Comparison of ENCODE assay signal across 25 mouse cellular contexts in genomic region chr12:73957676-73958075, GRCm38 (mm10). TPM values are rescaled to one million over a fixed set of nuclear protein-coding genes. Genes with fewer than 3 reads are reported as not detected.
A peak's percentile ranks its signal among the peaks of the same experiment; 100 is the strongest.
DNase-seq lines count a peak whose midpoint lies in the region; ATAC-seq and TF ChIP-seq lines count a peak whose summit lies in the region.
"Had no signal": no experiment of that assay in that cellular context is flagged by ENCODE, and none has a peak within 500 bp of the region (broad histone marks: within the 10 kb centered on the region; RNA-seq: fewer than 3 reads in every experiment).

No protein-coding gene starts in this region.

- ATAC-seq in forebrain, postnatal 0 days: peak; percentile 45; the same call in 1 of the 2 replicates
- no peak for ATAC-seq in forebrain, embryonic 14.5 days
- ATAC-seq: CD4-positive, CD25-positive, alpha-beta regulatory T cell, adult 4 months had no signal

- 60% methylated on average over 3 of the region's 3 CpGs for WGBS in forebrain, postnatal 0 days
- 80% methylated on average over 3 of the region's 3 CpGs for WGBS in forebrain, embryonic 14.5 days

- H3K4me2 ChIP-seq in forebrain, postnatal 0 days (ENCODE audit: low read depth): no peak overlapping the region
- H3K4me2 ChIP-seq in forebrain, embryonic 14.5 days (ENCODE audit: low read length): no peak overlapping the region
- H3K4me2 ChIP-seq: embryonic facial prominence, embryonic 13.5 days; forebrain, embryonic 12.5 days; heart, embryonic 13.5 days; hindbrain, embryonic 15.5 days had no signal

- H3K4me3 ChIP-seq in forebrain, postnatal 0 days (ENCODE audit: low read depth, low read length): no peak overlapping the region
- no peak overlapping the region for H3K4me3 ChIP-seq in forebrain, embryonic 14.5 days (ENCODE audit: low read depth, low read length)
- H3K4me3 ChIP-seq: embryonic facial prominence, embryonic 13.5 days; forebrain, embryonic 12.5 days; heart, embryonic 13.5 days; hindbrain, embryonic 15.5 days had no signal

- no peaks in the 10 kb centered on the region for H3K9me3 ChIP-seq in forebrain, postnatal 0 days (ENCODE audit: low read length)
- H3K9me3 ChIP-seq in forebrain, embryonic 14.5 days (replicated peaks; ENCODE audit: control insufficient read depth, low read length): no peaks in the 10 kb centered on the region
- H3K9me3 ChIP-seq: embryonic facial prominence, embryonic 13.5 days; forebrain, embryonic 12.5 days; G1E; heart, embryonic 13.5 days; hindbrain, embryonic 15.5 days had no signal

- no peaks in the 10 kb centered on the region for H3K4me1 ChIP-seq in forebrain, postnatal 0 days (ENCODE audit: insufficient read depth)
- no peaks in the 10 kb centered on the region for H3K4me1 ChIP-seq in forebrain, embryonic 14.5 days (ENCODE audit: control insufficient read depth, insufficient read depth, low read length)

- no peak overlapping the region for H3K27ac ChIP-seq in forebrain, postnatal 0 days (ENCODE audit: low read depth, low read length)
- no peak overlapping the region for H3K27ac ChIP-seq in forebrain, embryonic 14.5 days (ENCODE audit: low read depth, low read length)
- H3K27ac ChIP-seq: embryonic facial prominence, embryonic 13.5 days; forebrain, embryonic 12.5 days; heart, embryonic 13.5 days; hindbrain, embryonic 15.5 days had no signal

- H3K27me3 ChIP-seq in forebrain, postnatal 0 days (ENCODE audit: insufficient read depth, low read length): no peaks in the 10 kb centered on the region
- H3K27me3 ChIP-seq in forebrain, embryonic 14.5 days (replicated peaks; ENCODE audit: control insufficient read depth, insufficient read depth, low read length): no peaks in the 10 kb centered on the region
- H3K27me3 ChIP-seq: embryonic facial prominence, embryonic 13.5 days; heart, embryonic 13.5 days; hindbrain, embryonic 15.5 days had no signal

- H3K36me3 ChIP-seq in forebrain, postnatal 0 days (ENCODE audit: insufficient read depth): no peaks in the 10 kb centered on the region
- H3K36me3 ChIP-seq in forebrain, embryonic 14.5 days (ENCODE audit: control insufficient read depth, insufficient read depth, low read length): no peaks in the 10 kb centered on the region
- H3K36me3 ChIP-seq: embryonic facial prominence, embryonic 13.5 days; forebrain, embryonic 12.5 days; G1E; heart, embryonic 13.5 days; hindbrain, embryonic 15.5 days had no signal

- H3K9ac ChIP-seq in forebrain, postnatal 0 days: no peak overlapping the region
- H3K9ac ChIP-seq in forebrain, embryonic 14.5 days (ENCODE audit: low read length): no peak overlapping the region
- H3K9ac ChIP-seq: embryonic facial prominence, embryonic 13.5 days; forebrain, embryonic 12.5 days; heart, embryonic 13.5 days; hindbrain, embryonic 15.5 days had no signal

- no peak for DNase-seq in forebrain, postnatal 0 days
- no peak for DNase-seq in forebrain, embryonic 14.5 days (ENCODE audit: low spot score)
- DNase-seq in layer of hippocampus, adult 18-20 months (ENCODE audit: low spot score in 2 of 2): peak; percentile 73 to 91
- DNase-seq in layer of hippocampus, postnatal 10 days (ENCODE audit: low spot score in 2 of 2): no peak
- DNase-seq in right cerebral cortex, postnatal 10 days (ENCODE audit: low spot score in 2 of 2): peak; percentile 46 to 71
- no peak for DNase-seq in right cerebral cortex, postnatal 14 days
- peak; percentile 60 for DNase-seq in telencephalon, adult 2 months (ENCODE audit: low read depth, low spot score)
- DNase-seq in embryo, embryonic 10.5 days (ENCODE audit: low spot score): no peak
- DNase-seq: adrenal gland, postnatal 10 days; B cell, adult 2 months; cerebellum, adult 11-12 months; cerebellum, adult 9-10 months; cerebellum, postnatal 25 days; gastrocnemius, postnatal 14 days; heart, postnatal 36 days had no signal

- no peak for TF ChIP-seq CTCF in forebrain, postnatal 0 days (IDR thresholded peaks at IDR 0.05; ENCODE audit: low read depth)

RNA-seq across cellular contexts. Expression of gene Snapc1, which starts 6.6 kb away (rescaled TPM):
- 18.1 and 21.9 TPM in 2 replicates for total RNA-seq in forebrain, postnatal 0 days (2014; rRNA removed)
- polyA plus RNA-seq in forebrain, postnatal 0 days (2015; fragmentation: Nextera tagmentation; extraction: Ambion mirVana): 15.2 and 17.9 TPM in 2 replicates
- 26.0 and 38.4 TPM in 2 replicates for polyA plus RNA-seq in forebrain, embryonic 14.5 days (2014; fragmentation: Nextera tagmentation; extraction: Ambion mirVana)
- total RNA-seq in layer of hippocampus, adult 18-20 months (2021): 10 to 100 TPM; 41.1 to 42.9 TPM
- total RNA-seq in layer of hippocampus, postnatal 10 days (2021): 10 to 100 TPM; 27.4 to 34.5 TPM

RNA-seq across cellular contexts. Expression of gene Gm49321, which starts 20.2 kb away (rescaled TPM):
- not detected in 2 replicates for total RNA-seq in forebrain, postnatal 0 days (2014; rRNA removed)
- polyA plus RNA-seq in forebrain, postnatal 0 days (2015; fragmentation: Nextera tagmentation; extraction: Ambion mirVana): 10.0 and 15.7 TPM in 2 replicates
- polyA plus RNA-seq in forebrain, embryonic 14.5 days (2014; fragmentation: Nextera tagmentation; extraction: Ambion mirVana): 13.6 and 19.3 TPM in 2 replicates
- total RNA-seq in layer of hippocampus, adult 18-20 months (2021): 10 to 100 TPM in 1 of 2 experiments, 1 to 10 TPM in 1; 9.5 to 15.6 TPM
- 10 to 100 TPM in 1 of 2 experiments, 1 to 10 TPM in 1; 4.9 to 12.5 TPM for total RNA-seq in layer of hippocampus, postnatal 10 days (2021)
- polyA plus RNA-seq: cortical plate, adult 2 months; G1E; gonadal fat pad, adult 2 months had no signal

RNA-seq across cellular contexts. Expression of gene Syt16, which starts 39.8 kb away (rescaled TPM):
- 114 TPM in 2 replicates for total RNA-seq in forebrain, postnatal 0 days (2014; rRNA removed)
- 95.2 and 102 TPM in 2 replicates for polyA plus RNA-seq in forebrain, postnatal 0 days (2015; fragmentation: Nextera tagmentation; extraction: Ambion mirVana)
- polyA plus RNA-seq in forebrain, embryonic 14.5 days (2014; fragmentation: Nextera tagmentation; extraction: Ambion mirVana): 53.7 and 68.4 TPM in 2 replicates
- 10 to 100 TPM; 52.5 to 58.8 TPM for total RNA-seq in layer of hippocampus, adult 18-20 months (2021)
- total RNA-seq in layer of hippocampus, postnatal 10 days (2021): 10 to 100 TPM; 74.6 to 78.0 TPM
- total RNA-seq: gastrocnemius, postnatal 14 days; heart, adult 8-10 months; heart, postnatal 36 days had no signal
- polyA plus RNA-seq: CD4-positive, CD25-positive, alpha-beta regulatory T cell, adult 4 months; G1E; heart, postnatal 0 days had no signal

RNA-seq across cellular contexts. Expression of gene Hif1a, which starts 56.5 kb away (rescaled TPM):
- total RNA-seq in forebrain, postnatal 0 days (2014; rRNA removed): 101 and 118 TPM in 2 replicates
- polyA plus RNA-seq in forebrain, postnatal 0 days (2015; fragmentation: Nextera tagmentation; extraction: Ambion mirVana): 48.5 and 56.6 TPM in 2 replicates
- polyA plus RNA-seq in forebrain, embryonic 14.5 days (2014; fragmentation: Nextera tagmentation; extraction: Ambion mirVana): 87.2 and 95.6 TPM in 2 replicates
- total RNA-seq in layer of hippocampus, adult 18-20 months (2021): 10 to 100 TPM; 50.6 to 54.4 TPM
- 10 to 100 TPM; 62.4 to 64.4 TPM for total RNA-seq in layer of hippocampus, postnatal 10 days (2021)

Comparison
In these comparisons a context has a peak if more than half of its experiments do, and no peak if none do; other contexts are left out.
1. DNase-seq: peak in layer of hippocampus, adult 18-20 months (2 of 2), right cerebral cortex, postnatal 10 days (2 of 2) and telencephalon, adult 2 months (single experiment); none in forebrain, postnatal 0 days (single experiment), forebrain, embryonic 14.5 days (single experiment), layer of hippocampus, postnatal 10 days (0 of 2), right cerebral cortex, postnatal 14 days (single experiment) and embryo, embryonic 10.5 days (single experiment).